Mouse (Mus musculus): ENCODE measurements at regions not wholly inside any gene's neighbourhood (a gene's known extent, or its start where the extent isn't known, plus 50 kb on each side); places are given as distances from the start of the nearest gene placed in this dataset.
"Not testable (repeated sequence)": the region's sequence is repeated elsewhere in the genome, so short reads cannot be mapped to it uniquely, and the experiment has no call there.

GRCm38 (mm10) chr2:129883417-129883816, 83.1 kb downstream of the Stk35 start:
- no peak for DNase-seq (ENCODE audit: low read depth)

DNA sequence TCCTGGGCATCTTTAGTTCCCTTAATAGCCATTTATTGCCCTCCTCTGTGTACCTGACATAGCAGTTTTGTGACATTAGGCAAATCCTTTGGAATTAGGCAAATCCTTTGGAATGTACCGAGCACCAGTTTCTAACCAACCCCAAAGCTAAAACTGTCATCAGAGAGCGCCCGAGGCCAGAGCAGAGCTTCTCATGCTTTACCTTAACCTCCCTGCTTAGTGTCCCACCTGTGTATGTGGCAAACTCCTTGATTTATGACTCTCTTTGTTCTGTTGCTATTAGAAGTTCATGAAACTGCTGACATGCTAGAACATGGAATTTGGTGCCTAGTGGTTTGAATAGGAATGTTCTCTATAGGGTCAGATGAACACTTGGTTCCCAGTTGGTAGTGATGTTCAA, 84.0 kb downstream of the Stk35 start:
- peak; percentile 64 for DNase-seq (ENCODE audit: low read depth)

GRCm38 (mm10) chr2:129885536-129885935, 85.2 kb downstream of the Stk35 start:
- no peak for DNase-seq (ENCODE audit: low read depth)

- no peak for DNase-seq (ENCODE audit: low read depth)
These were observed 92.9 kb downstream of the Stk35 start for GRCm38 (mm10) chr2:129893231-129893630.

GRCm38 (mm10) chr2:129893832-129894231, 93.5 kb downstream of the Stk35 start:
- DNase-seq (ENCODE audit: low read depth), result no peak

DNA sequence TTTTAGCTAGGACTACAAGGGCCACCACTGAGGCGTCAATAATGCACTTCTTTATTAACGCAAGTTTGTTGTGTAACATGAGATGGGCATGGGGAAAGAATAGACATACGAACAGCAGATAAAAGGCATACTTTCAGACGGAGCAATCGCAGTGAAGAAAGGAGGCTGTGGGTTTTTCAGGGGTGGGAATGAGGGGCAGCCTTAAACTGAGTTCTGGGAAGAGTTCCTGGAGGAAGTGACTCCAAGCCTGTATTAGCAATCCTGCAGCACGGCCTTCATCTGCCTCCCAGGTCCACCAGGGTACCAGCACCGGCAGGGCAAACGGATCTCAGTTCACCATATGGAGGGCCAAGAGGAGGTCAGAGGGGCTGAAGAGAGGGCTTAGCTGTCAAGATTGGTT, 94.6 kb downstream of the Stk35 start:
- DNase-seq (ENCODE audit: low read depth), result no peak

DNA sequence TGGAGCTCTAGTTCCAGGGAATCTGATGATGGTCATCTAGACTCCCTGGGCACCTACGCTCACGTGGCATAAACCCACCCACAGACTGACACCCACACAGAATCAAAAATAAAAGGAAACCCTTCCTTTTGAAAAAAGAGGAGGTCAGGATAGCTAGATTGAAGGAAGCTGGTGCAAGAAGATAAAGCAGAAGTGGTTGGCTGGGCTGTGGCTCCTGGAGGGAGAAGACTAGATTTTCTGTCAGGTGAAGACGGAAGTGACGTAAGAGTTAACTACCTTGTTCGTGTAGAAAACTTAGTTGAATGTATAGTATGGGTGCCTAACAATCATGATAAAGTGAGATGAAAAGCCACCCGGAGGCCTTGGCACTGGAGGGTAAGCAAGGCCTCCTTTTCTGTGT, 95.1 kb downstream of the Stk35 start:
- DNase-seq (ENCODE audit: low read depth), result no peak

GRCm38 (mm10) chr2:129896696-129897095, 96.4 kb downstream of the Stk35 start:
- DNase-seq (ENCODE audit: low read depth), result no peak

GRCm38 (mm10) chr2:129903383-129904135, 103.2 kb downstream of the Stk35 start:
- no peak for DNase-seq (ENCODE audit: low read depth)

DNA sequence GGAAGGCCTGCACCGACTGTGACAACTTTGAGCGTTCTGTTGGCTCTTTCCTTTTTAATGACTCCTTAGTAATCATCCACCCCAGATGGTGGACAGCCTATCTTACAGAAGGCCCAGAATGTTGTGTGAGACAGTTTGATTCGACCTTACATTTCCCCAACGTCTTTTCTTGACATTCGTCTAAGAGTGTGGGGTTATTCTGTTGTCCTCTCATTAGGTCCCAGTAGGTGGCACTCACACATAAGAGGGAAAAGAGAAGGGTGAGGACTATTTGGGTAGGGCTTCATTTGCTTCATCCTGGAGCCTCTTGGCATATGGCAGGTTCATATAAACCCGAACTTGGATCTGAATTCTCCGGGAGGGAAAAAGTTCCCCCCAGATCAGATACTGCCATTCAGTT, 104.4 kb downstream of the Stk35 start:
- DNase-seq (ENCODE audit: low read depth), result no peak

DNA sequence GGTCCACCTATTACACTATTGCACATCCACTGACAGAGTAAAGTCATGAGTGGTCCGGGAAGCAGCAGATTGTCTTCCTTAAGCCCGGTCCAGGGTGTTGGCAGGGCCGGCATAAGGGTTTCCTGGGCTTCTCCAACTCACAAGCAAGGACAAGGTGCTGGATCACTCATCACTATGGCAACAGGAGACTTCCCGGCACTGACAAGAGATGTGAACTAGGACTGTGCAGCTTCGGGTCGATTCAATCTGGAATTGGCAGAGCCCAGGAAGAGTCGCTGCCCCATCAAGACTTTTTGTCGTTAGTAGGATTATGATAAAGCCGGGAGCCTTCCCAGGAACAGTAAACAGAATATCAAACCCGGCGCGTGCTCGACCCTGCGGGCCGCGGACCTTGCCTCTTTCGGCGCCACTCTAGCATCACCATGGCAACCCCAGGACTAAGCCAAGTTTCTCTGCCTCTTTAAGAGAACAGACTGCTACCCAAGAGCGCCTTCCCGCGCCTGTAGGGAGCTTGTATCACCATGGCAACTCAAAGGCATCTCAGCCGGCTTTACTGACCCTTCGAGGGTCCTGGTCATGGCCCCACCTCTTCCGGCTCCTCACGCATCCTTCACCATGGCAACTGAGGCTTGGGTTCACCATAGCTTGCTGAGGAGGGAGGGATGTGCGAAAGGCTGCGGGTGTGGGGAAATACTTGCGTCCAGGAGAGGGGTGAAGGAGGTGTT, 103.3 kb upstream of the Tgm3 start:
- no peak for DNase-seq (ENCODE audit: low read depth)

DNA sequence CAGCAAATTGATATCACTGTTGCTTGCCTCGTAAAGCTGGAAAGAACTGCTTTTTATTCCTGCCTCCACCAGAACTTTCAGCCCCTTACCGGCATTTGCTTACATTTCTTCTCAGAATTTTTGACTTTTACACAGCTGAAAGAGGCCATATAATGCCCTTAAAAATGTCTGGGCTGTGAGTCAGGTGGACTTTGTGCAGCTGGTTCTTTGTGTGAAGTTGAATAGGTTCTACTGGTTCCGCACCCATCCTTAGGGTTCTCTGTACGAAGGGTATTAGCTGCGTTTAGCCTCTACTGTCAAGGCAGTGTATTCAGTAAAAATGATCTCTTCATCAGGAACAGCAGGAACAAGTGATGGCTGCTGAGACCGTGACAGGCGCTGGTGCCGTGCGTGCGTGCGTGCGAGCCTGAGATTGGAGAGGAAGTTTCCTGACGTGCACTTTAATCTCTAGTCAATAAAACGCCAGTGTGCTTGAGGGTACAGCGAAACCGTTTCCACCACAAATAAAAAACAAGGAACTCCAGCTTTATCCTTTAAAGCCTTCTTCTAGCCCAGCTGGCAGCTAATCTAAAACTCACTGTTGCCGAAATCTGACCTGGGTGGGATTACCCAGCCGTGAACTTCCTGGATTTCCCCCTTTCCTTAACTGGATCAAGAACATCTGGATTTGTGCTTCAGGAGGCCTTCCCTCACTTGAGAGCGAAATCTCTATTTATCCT, 100.8 kb upstream of the Tgm3 start:
- DNase-seq (ENCODE audit: low read depth), result no peak

DNA sequence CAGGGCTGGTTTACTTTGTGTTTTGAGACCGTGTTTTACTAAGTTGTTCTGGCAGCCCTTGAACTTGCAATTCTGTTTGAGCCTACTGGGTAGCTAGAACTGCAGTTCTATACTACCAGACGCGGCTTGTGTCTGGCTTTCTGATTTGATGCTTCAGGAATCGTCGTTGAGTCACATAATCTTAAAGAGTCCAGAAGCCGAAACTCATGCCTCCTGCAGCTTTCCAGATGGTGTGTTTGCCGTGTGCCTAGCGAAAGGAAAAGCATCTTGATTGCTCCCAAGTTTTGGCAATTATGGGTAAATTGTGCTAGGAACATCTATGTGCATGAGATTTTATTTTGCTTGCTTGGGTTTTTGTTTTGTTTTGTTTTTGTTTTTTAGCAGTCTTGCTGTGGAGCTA, 99.6 kb upstream of the Tgm3 start:
- no peak for DNase-seq (ENCODE audit: low read depth)

DNA sequence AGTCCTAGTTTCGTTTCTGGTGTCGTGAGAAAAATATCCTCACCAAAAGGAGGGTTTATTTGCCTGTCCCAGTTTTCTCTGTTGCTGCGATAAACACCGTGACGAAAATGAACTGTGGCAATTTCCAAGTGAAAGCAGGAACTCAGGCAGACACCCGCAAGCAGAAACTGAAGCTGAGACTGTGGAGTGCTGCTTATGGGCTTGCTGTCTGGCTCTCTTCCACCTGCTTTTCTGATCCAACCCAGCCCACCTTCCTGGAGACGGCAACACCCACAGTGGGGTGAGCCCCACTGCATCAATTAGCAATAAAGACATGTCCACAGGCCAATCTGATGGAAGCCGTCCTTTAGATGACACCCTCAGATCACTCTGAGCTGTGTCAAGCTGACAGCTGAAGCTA, 97.9 kb upstream of the Tgm3 start:
- no peak for DNase-seq (ENCODE audit: low read depth)

GRCm38 (mm10) chr2:129916411-129916810, 95.7 kb upstream of the Tgm3 start:
- DNase-seq (ENCODE audit: low read depth), result no peak

DNA sequence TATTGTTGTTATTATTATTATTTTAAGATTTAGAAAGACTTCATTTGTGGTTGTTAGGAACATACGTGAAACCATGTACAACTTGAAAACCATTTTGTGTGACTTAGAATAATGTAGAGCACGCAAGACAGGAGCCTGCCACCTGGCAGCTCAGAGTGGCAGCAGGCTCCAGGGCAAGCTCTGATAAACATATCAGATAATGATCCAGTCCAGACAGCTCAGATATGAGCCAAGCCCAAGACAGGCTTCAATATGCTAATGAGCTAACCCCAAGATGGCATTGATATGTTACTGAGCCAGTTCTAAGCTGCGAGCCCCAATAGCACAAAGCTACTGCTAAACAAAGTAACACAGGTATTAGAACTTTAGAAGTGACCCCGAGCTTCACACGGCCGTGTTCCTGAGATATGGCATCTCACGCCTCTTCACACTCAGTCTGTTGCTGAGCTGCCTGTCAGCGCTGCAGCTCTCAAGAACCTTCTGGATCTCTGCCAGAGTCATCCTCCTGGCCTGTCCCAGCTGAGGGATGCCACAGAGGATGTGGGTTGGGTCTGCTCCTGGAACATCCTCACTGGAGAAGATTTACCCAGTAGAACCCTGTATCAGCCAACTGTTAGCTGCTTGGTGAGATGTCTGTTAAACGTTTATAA, 93.9 kb upstream of the Tgm3 start:
- DNase-seq (ENCODE audit: low read depth), result no peak

DNA sequence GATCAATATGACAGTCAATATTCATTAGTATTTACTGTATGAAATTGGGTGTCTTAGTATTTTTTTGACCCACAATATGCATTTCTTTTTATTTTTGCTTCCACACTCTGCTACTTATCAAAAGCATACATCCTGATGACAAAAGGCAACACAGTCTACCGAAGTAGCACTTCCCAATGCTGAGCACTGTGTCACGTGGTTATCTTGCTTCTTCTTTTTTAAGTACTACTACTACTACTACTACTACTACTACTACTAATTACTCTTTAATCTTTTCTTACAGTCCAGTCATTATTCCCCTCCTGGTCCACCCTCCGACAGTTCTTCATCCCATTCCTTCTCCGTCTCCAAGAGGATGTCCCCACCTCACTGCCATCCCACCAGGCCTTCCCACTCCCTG, 92.6 kb upstream of the Tgm3 start:
- no peak for DNase-seq (ENCODE audit: low read depth)

- no peak for DNase-seq (ENCODE audit: low read depth)
These were observed 84.9 kb upstream of the Tgm3 start for GRCm38 (mm10) chr2:129927218-129927617.

GRCm38 (mm10) chr2:129933578-129933977, 78.6 kb upstream of the Tgm3 start:
- DNase-seq (ENCODE audit: low read depth), result no peak

GRCm38 (mm10) chr2:129942824-129943223, 69.3 kb upstream of the Tgm3 start:
- no peak for DNase-seq (ENCODE audit: low read depth)

GRCm38 (mm10) chr2:129947847-129948553, 64.1 kb upstream of the Tgm3 start:
- DNase-seq (ENCODE audit: low read depth), result no peak

- DNase-seq (ENCODE audit: low read depth), result not testable (repeated sequence)
These were observed 62.4 kb upstream of the Tgm3 start for GRCm38 (mm10) chr2:129949786-129950185.
